Mouse (Mus musculus) neural tube, embryonic 11.5 days (tissue): ENCODE data around the gene Rora. TPM values are rescaled to one million over a fixed set of nuclear protein-coding genes. Genes with fewer than 3 reads are reported as not detected.

Experiments used
- ATAC-seq: fragments of 200-750 bp; cut with Nextera tagmentation; 2 replicates; pipeline ENCODE4 v1.8.0; 2017; ENCODE audit warnings: moderate number of reproducible peaks, mild to moderate bottlenecking, moderate TSS enrichment, moderate library complexity; ENCODE audit not compliant: insufficient read depth, low FRiP score, low TSS enrichment
- DNase-seq: peaks from one replicate; pipeline ENCODE4 v3.0.0-alpha.2; 2015; ENCODE audit warnings: low spot score
- H3K27ac ChIP-seq: fragments of 300-500 bp; sonication (generic); 2 replicates; pipeline ENCODE4 v1.5.1; 2014; ENCODE audit warnings: low read depth, mild to moderate bottlenecking, low read length
- H3K27me3 ChIP-seq: fragments of 300-500 bp; sonication (generic); 2 replicates; pipeline ENCODE4 v1.6.1; 2014; ENCODE audit warnings: mild to moderate bottlenecking, low read length, mixed read lengths; ENCODE audit not compliant: control insufficient read depth, insufficient read depth
- H3K36me3 ChIP-seq: fragments of 300-500 bp; sonication (generic); 2 replicates; pipeline ENCODE4 v1.6.1; 2014; ENCODE audit warnings: mild to moderate bottlenecking, low read length, moderate library complexity, mixed read lengths; ENCODE audit not compliant: control insufficient read depth, insufficient read depth
- H3K4me1 ChIP-seq: fragments of 300-500 bp; sonication (generic); 2 replicates; pipeline ENCODE4 v1.6.1; 2014; ENCODE audit warnings: low read length, mixed read lengths; ENCODE audit not compliant: control insufficient read depth, insufficient read depth
- H3K4me2 ChIP-seq: fragments of 300-500 bp; sonication (generic); 2 replicates; pipeline ENCODE4 v1.6.1; 2014; ENCODE audit warnings: low read depth, mild to moderate bottlenecking, moderate library complexity
- H3K4me3 ChIP-seq: fragments of 300-500 bp; sonication (generic); 2 replicates; pipeline ENCODE4 v1.5.1; 2014; ENCODE audit warnings: low read depth, low read length
- H3K9ac ChIP-seq: fragments of 300-500 bp; sonication (generic); 2 replicates; pipeline ENCODE4 v1.6.1; 2014; ENCODE audit warnings: mild to moderate bottlenecking, low read length
- H3K9me3 ChIP-seq: fragments of 300-500 bp; sonication (generic); 2 replicates; pipeline ENCODE4 v1.6.1; 2016; ENCODE audit warnings: low read length; ENCODE audit not compliant: control insufficient read depth
- WGBS: fragments of 180-500 bp; shearing (Covaris S2); extraction: QIAGEN DNeasy Blood & Tissue Kit; methylation state at CpG from one replicate; pipeline ENCODE4 v1.1.7; 2014; 5-methylcytosine and 5-hydroxymethylcytosine counted together
- polyA plus RNA-seq: library from polyadenylated mRNA; unstranded; fragments of >200 nt; fragmentation: Nextera tagmentation; extraction: Ambion mirVana; gene quantifications from 2 replicates; pipeline ENCODE4 v1.2.1, GENCODE M21; 2014

Gene Rora
- polyA plus RNA-seq: 2.6 and 3.2 TPM in 2 replicates

DNA sequence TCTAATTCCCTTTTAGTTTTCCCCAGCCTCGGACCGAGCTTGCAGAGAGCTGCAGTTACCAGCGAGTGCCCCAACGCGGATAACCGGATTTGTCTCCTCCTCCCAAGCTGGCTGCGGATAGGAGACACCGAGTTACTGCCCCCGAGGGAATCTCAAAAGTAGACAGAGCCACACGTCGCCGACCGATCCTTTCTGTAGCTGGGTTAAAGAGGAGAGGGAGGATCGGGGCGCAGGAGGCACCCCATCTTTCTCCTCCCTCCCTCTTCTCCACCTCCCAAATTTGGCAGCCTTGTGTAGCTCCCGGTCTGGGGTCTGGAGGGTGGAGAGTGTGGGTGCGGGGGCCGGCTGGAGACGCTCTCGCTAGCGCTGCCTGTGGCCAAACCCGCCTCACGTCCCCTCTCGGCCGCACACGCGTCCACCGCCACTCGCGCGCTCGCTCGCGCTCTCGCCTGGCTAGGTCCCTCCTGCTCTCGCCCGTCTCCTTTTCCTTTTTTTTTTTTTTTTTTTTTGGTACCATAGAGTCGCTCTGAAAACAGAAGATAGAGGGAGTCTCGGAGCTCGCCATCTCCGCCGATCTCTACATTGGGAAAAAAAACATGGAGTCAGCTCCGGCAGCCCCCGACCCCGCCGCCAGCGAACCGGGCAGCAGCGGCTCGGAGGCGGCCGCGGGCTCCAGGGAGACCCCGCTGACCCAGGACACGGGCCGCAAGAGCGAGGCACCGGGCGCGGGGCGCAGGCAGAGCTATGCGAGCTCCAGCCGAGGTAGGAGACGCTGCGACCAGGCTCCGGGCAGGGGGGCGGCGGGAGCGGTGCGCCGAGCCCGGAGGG lies at the start of gene Rora:
TSS of gene Rora (plus strand) at position 576 of the 828 bp plus-strand sequence.
- ATAC-seq (peak; percentile 64), DNase-seq (peak; percentile 87)
- Histone ChIP-seq H3K9ac (peak within 1 kb of the TSS; percentile 81), H3K27me3 (no peaks in the 10 kb centered on the region), H3K4me3 (peak within 1 kb of the TSS; percentile 83), H3K36me3 (no peaks in the 10 kb centered on the region), H3K4me1 (peaks cover 5% of the 10 kb centered on the region; the same call in 1 of the 2 replicates), H3K27ac (peak within 1 kb of the TSS; percentile 86), H3K4me2 (peak within 1 kb of the TSS; percentile 94), H3K9me3 (no peaks in the 10 kb centered on the region)
- WGBS: under 1% methylated on average over 68 of the region's 72 CpGs

DNA sequence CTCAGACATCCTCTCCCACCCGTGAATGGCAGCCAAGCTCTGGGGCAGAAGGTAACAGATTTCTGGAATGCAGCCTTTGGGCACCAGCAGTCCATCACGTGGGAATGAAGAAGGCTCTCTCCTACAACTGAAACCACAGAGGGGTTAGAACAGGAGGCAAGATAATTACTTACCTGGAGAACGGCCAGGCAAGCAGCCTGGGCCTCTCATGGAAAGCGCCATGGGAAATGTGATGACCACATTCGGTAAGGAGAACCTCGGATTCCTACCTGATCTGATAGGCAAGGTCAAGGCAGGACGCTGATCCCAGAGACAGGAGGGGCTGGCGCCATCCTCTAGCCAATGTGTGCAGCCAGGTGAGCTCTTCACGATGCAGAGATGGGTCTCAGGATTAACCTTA lies 39.6 kb upstream of the Rora start:
- H3K36me3 ChIP-seq: no peaks in the 10 kb centered on the region
- DNase-seq (no peak), ATAC-seq (no peak)

DNA sequence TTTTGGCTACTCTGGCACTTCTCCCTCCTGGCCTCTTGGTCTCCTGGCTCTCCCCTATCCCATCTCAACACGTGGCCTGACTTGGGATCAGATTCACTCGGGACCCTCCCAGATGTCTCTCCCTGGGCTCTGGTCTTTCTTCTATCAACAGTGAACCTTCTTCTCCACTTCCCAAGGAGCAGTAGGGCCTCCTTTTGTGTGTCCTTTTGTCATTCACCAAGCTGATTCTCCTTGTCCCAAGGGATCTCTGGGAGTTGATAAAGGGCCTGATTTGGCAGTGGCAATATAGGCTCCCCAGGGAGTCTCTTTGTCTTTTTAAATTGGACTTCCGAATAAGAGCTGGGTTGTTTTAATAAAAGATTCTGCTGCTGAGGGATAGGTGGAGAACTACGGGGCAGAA lies 36.5 kb upstream of the Rora start:
- Histone ChIP-seq H3K4me1 (no peaks in the 10 kb centered on the region), H3K9me3 (no peaks in the 10 kb centered on the region), H3K4me3 (no peak overlapping the region), H3K27me3 (no peaks in the 10 kb centered on the region), H3K9ac (no peak overlapping the region), H3K27ac (no peak overlapping the region), H3K4me2 (no peak overlapping the region), H3K36me3 (no peaks in the 10 kb centered on the region)
- DNase-seq (no peak), ATAC-seq (no peak)
- WGBS: 25% methylated on average over 4 of the region's 4 CpGs

More for the DNA sequence above, 39.6 kb upstream of the Rora start:
- no peaks in the 10 kb centered on the region for H3K4me1 ChIP-seq
- no peaks in the 10 kb centered on the region for H3K9me3 ChIP-seq
- H3K9ac ChIP-seq: no peak overlapping the region
- no peak overlapping the region for H3K27ac ChIP-seq
- H3K4me2 ChIP-seq: no peak overlapping the region
- 88% methylated on average over 9 of the region's 9 CpGs for WGBS
- H3K4me3 ChIP-seq: no peak overlapping the region
- H3K27me3 ChIP-seq: no peaks in the 10 kb centered on the region

DNA sequence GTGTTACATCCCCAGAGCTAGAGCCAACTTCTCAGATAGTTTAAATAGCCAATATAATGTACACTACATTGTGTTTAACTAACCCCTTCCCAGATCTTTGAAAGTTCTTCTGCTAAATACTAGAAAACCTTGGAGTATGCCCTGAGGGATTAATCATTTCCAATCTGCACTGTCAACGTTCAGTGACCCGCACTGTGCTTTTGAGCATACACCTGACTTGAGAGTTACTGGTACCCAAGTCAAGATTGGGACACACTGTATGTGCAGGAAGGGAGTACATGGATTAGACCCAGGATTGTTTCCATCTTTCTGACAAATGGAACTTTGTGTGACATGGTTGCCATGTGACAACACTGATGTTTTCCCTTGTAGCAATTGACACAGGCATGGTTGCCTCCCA lies 33.5 kb upstream of the Rora start:
- Histone ChIP-seq H3K36me3 (no peaks in the 10 kb centered on the region), H3K27ac (no peak overlapping the region), H3K4me1 (no peaks in the 10 kb centered on the region), H3K4me2 (no peak overlapping the region), H3K9ac (no peak overlapping the region), H3K27me3 (no peaks in the 10 kb centered on the region), H3K4me3 (no peak overlapping the region), H3K9me3 (no peaks in the 10 kb centered on the region)
- no peak for ATAC-seq
- 95% methylated on average over 2 of the region's 2 CpGs for WGBS
- DNase-seq: no peak

DNA sequence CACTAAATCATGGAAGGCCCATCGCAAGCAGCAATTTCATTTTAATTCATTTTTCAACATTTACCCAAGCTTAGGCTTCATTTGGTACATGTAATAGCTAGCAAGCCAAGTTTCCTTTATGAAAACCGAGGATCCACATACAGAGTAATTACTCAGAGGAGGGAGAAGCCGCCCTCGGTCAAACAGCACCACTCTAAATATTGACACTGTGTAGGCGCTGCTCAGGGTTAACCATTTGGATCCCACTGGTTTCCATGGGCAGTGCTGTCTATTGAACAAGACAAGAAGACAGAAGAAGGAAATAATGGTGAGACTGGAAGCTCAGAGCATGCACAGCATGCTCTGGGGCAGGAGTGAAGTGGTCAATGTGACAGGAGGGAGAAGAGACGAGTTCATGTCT lies 33.1 kb upstream of the Rora start:
- 73% methylated on average over 6 of the region's 6 CpGs for WGBS
- Histone ChIP-seq H3K27ac (no peak overlapping the region), H3K27me3 (no peaks in the 10 kb centered on the region), H3K36me3 (no peaks in the 10 kb centered on the region), H3K9ac (no peak overlapping the region), H3K4me2 (no peak overlapping the region), H3K4me1 (no peaks in the 10 kb centered on the region), H3K9me3 (no peaks in the 10 kb centered on the region), H3K4me3 (no peak overlapping the region)
- ATAC-seq: no peak
- DNase-seq: no peak

DNA sequence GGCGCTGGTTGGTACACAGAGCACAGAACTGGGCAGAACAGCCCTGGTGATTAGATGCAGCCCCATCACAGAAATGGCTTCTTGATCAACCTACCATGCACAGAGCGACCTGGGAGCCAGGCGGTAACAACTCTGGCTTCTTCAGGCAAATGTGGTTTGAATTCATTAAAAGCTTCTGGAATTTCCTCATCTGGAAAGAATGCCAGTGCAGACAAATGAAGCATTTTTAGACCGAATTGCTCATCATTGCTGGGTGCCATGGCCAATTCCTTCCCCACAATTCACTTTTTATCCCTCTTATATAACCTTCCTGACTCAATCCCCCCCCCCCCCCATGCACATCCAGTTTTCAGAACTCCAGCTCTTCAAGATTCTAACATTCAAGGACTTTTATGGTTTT lies 28.6 kb upstream of the Rora start:
- WGBS: 86% methylated on average over 4 of the region's 4 CpGs
- H3K27me3 ChIP-seq: no peaks in the 10 kb centered on the region
- ATAC-seq: no peak

DNA sequence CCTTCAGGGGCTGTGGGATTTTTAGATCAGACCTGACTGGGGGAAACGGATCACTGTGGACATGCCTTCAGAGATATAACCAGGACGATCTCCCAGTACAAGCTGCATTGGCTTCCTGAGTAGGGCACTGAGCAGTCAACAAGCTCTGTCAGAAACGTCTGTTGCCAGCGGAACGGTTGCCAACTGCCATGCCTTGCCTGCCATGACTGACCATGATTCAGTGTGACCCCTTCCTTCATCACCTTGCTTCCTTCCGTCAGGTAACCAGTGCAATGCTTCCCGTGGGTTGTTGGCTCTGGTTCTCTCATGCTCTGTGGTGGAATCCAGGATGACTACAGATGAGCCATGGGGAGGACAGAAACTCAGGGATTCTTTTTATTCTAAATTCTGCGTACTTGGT lies 16.3 kb upstream of the Rora start:
- no peak overlapping the region for H3K4me3 ChIP-seq
- ATAC-seq: no peak

More for the DNA sequence above, 28.6 kb upstream of the Rora start:
- Histone ChIP-seq H3K9ac (no peak overlapping the region), H3K36me3 (no peaks in the 10 kb centered on the region), H3K4me2 (no peak overlapping the region), H3K9me3 (no peaks in the 10 kb centered on the region), H3K4me1 (no peaks in the 10 kb centered on the region), H3K4me3 (no peak overlapping the region), H3K27ac (no peak overlapping the region)
- DNase-seq: no peak

DNA sequence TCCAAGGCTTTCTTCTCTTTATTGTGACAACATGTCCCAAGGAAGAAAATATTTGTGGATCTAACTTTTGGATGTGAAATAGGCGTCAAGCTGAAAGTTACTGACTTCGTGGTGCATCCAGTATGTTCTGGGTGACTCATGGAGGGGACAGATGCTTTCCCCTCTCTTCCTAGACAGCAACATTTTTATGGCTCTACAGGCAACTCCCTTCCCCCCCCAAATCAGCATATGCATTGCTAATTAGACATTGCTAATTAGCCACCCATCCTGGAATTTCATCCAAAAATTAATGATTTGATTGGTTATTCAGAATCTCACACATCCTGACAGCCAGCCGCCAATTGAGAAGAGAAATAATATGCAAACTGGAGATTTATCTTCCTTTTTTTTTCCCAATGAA lies 12.5 kb upstream of the Rora start:
- WGBS: 86% methylated on average over 3 of the region's 3 CpGs
- no peak for ATAC-seq
- no peak for DNase-seq
- Histone ChIP-seq H3K27ac (no peak overlapping the region), H3K4me3 (no peak overlapping the region), H3K9ac (no peak overlapping the region), H3K36me3 (no peaks in the 10 kb centered on the region), H3K4me1 (no peaks in the 10 kb centered on the region), H3K9me3 (no peaks in the 10 kb centered on the region), H3K27me3 (no peaks in the 10 kb centered on the region), H3K4me2 (no peak overlapping the region)

More for the DNA sequence above, 16.3 kb upstream of the Rora start:
- Histone ChIP-seq H3K4me2 (no peak overlapping the region), H3K27ac (no peak overlapping the region), H3K4me1 (no peaks in the 10 kb centered on the region), H3K9me3 (no peaks in the 10 kb centered on the region), H3K36me3 (no peaks in the 10 kb centered on the region), H3K9ac (no peak overlapping the region), H3K27me3 (no peaks in the 10 kb centered on the region)
- no peak for DNase-seq
- WGBS: 91% methylated on average over 8 of the region's 8 CpGs

DNA sequence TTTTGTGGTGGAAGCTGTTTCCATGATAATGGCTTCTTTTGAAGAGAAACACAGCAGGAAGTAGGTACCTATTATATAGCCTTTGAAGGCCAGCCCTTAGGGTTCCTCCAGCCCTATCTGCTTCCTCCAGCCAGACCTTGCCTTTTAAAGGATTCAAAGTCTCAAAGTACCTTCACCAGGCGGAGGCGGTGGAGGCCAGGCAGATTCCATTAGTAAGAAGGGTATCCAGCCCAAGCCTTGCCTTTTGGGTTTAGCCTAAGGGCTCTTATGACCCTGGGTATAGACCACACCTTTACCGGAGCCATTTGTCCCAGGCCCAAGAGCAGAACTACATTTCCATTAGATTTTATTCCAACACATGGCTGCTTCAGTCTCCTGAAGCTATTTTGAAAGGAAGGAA lies 5.5 kb upstream of the Rora start:
- H3K36me3 ChIP-seq: no peaks in the 10 kb centered on the region
- H3K9ac ChIP-seq: no peak overlapping the region
- H3K27me3 ChIP-seq: no peaks in the 10 kb centered on the region
- DNase-seq (no peak), ATAC-seq (no peak)
- H3K27ac ChIP-seq: no peak overlapping the region
- no peaks in the 10 kb centered on the region for H3K4me1 ChIP-seq
- WGBS: 87% methylated on average over 3 of the region's 3 CpGs
- H3K9me3 ChIP-seq: no peaks in the 10 kb centered on the region
- H3K4me2 ChIP-seq: no peak overlapping the region
- no peak overlapping the region for H3K4me3 ChIP-seq
